Mouse (Mus musculus) ES-E14 (cell line): ENCODE measurements at regions not wholly inside any gene's neighbourhood (a gene's known extent, or its start where the extent isn't known, plus 50 kb on each side); places are given as distances from the start of the nearest gene placed in this dataset.

Source experiments
- CHD2 ChIP-seq: IDR thresholded peaks from 2 replicates; pipeline ENCODE4 v1.6.1; 2014; ENCODE audit warnings: mild to moderate bottlenecking, low read depth, low read length, inconsistent platforms
- ZNF384 ChIP-seq: IDR thresholded peaks from 2 replicates; pipeline ENCODE4 v1.6.1; 2012; ENCODE audit warnings: low read depth, low read length, inconsistent platforms

GRCm38 (mm10) chr14:72770237-72770636 is 60.4 kb upstream of the Fndc3a start:
- TF ChIP-seq CHD2 = no peak
- no peak for TF ChIP-seq ZNF384
